Mouse (Mus musculus): ENCODE results near the gene Slc10a1. TPM values are rescaled to one million over a fixed set of nuclear protein-coding genes. Genes with fewer than 3 reads are reported as not detected.
"Not testable (repeated sequence)": the region's sequence is repeated elsewhere in the genome, so short reads cannot be mapped to it uniquely, and the experiment has no call there.

Slc10a1 gene
- polyA plus RNA-seq, 1 experiment from 2014 or later: 0.83 TPM

DNA sequence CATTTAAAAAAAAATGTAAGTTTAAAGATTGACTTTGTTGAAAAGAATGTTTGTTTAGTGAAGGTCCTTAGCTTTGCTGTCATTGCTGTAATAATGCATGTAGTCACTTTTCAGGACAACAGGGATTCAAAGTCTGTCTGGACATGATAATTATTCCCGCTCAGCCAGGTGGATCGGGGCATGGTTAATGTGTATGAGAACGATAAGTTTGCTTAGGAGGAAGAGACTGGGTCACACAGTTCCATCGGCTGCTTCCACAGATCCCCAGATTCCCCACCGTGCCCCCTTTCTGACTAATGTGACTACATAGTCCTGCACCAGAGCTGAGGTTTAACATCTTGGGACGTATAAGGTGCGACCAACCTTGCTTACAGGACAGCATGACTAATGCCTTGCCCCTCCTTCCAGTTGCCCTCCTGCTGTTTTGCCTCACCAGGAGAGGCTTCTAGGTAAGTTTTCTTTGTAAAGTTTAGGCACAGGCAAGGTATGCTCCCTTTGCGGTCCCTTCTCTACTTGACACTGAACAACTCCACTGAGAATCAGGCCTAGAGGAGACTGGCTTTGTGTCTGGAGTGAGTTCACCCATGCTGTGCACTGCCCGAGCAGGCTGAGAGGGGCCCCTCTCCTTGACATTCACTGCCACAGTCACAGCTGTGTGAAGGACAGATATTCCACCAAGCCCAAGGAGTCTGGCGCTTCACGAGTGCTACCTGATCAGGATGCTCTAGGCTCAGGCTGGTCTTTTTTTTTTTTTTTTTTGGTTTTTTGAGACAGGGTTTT, 2.3 kb downstream of the Slc10a1 start:
- no peaks in the 10 kb centered on the region for H3K27me3 ChIP-seq
- H3K4me3 ChIP-seq: no peak overlapping the region
- H3K4me1 ChIP-seq: no peaks in the 10 kb centered on the region
- H3K36me3 ChIP-seq: peaks cover 3% of the 10 kb centered on the region; the same call in 1 of the 2 replicates
- no peak for ATAC-seq (ENCODE audit: low FRiP score, low read depth)
- H3K4me2 ChIP-seq (replicated peaks): no peak overlapping the region
- H3K9ac ChIP-seq (replicated peaks): no peak overlapping the region
- WGBS: 82% methylated on average over 11 of the region's 11 CpGs
- no peak overlapping the region for H3K27ac ChIP-seq (replicated peaks)
- no peaks in the 10 kb centered on the region for H3K9me3 ChIP-seq

DNA sequence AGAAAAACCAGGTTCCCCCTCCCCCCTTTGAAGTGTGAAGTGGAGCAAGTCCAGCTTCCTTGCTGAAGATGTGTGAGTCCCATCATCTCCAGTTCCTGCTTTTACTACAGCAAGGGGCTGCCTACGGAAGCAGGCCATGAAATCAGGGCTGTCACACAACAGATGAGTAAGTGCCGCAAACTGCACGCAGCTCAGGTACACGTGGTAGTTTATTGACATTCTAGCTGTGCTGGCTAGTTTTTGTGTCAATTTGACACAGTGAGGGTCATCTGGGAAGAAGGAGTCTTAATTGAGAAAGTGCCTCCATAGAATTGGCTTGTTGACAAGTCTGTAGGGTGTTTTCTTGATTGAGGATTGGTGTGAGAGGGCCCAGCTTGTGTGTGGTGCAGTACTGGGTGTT, 5.9 kb downstream of the Slc10a1 start:
- WGBS: 86% methylated on average over 4 of the region's 4 CpGs

DNA sequence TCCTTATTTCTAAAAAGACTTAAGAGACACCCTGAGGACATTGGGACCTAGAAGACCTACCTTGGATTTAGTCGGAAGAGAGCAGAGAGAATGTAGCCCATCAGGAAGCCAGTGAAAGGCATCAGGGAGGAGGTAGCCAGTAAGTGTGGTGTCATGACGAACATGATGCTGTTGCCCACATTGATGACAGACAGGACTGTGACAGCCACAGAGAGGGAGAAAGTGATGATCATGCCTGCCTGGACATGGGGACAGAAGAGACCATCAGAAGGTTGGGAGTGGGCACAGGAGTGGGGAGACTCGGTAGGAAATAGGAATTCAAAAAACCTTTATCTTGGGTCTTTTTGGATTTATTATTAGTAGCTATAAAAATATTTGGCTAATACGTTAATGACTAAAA, 10.5 kb downstream of the Slc10a1 start:
- ATAC-seq (ENCODE audit: low FRiP score, low read depth): no peak
- 85% methylated on average over 4 of the region's 4 CpGs for WGBS
- peaks cover 67% of the 10 kb centered on the region for H3K36me3 ChIP-seq

More for the DNA sequence above, 5.9 kb downstream of the Slc10a1 start:
- Histone ChIP-seq H3K4me1 (no peaks in the 10 kb centered on the region), H3K27ac (replicated peaks) (no peak overlapping the region), H3K36me3 (peaks cover 24% of the 10 kb centered on the region), H3K4me3 (no peak overlapping the region), H3K4me2 (replicated peaks) (no peak overlapping the region), H3K9me3 (no peaks in the 10 kb centered on the region), H3K9ac (replicated peaks) (no peak overlapping the region), H3K27me3 (no peaks in the 10 kb centered on the region)
- ATAC-seq (ENCODE audit: low FRiP score, low read depth): no peak

DNA sequence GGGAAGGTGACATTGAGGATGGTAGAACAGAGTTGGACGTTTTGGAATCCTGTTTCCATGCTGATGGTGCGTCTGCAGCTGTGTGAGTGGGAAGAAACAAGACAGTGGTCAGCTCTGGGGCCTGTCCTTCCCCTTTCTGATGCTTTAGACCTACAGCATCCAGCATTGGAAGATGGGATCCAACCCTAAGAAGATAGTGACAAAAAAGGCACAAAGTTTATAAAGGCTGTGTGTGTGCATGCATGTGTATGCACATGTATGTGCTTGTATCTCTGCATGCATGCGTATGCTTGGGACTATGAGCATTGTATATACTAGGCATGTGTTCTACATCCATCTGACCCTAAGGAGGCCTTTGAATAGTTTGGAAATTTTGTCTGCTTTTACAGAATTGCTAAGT, 12.5 kb downstream of the Slc10a1 start:
- Histone ChIP-seq H3K9me3 (no peaks in the 10 kb centered on the region), H3K4me3 (no peak overlapping the region), H3K36me3 (peaks cover 83% of the 10 kb centered on the region), H3K9ac (replicated peaks) (no peak overlapping the region), H3K4me2 (replicated peaks) (no peak overlapping the region), H3K27me3 (no peaks in the 10 kb centered on the region), H3K4me1 (no peaks in the 10 kb centered on the region), H3K27ac (replicated peaks) (no peak overlapping the region)
- no peak for ATAC-seq (ENCODE audit: low FRiP score, low read depth)
- 89% methylated on average over 3 of the region's 3 CpGs for whole genome bisulfite sequencing

More for the DNA sequence above, 10.5 kb downstream of the Slc10a1 start:
- H3K27ac ChIP-seq (replicated peaks): no peak overlapping the region
- no peak overlapping the region for H3K4me2 ChIP-seq (replicated peaks)
- no peak overlapping the region for H3K9ac ChIP-seq (replicated peaks)
- H3K27me3 ChIP-seq: no peaks in the 10 kb centered on the region
- no peak overlapping the region for H3K4me3 ChIP-seq
- no peaks in the 10 kb centered on the region for H3K4me1 ChIP-seq
- H3K9me3 ChIP-seq: no peaks in the 10 kb centered on the region

DNA sequence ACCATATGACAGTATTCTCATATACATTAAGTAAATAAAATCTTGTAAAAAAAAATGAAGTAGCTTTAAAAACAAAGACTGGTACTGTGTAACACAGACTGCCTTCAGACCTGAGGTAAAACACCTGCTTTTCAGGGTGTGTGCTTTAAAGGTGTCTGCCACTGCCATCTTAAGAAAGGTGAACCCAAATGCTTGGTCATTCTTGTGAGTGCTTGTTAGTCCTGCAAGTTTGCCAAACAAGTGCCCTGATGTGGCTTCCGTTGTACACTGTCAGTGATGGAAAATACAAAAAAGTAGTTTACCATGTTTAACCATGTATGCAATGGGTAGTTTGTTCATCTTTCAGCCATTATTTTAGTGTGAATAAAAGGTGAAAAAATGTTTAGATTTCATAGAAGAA, 16.0 kb downstream of the Slc10a1 start:
- no peak for ATAC-seq (ENCODE audit: low FRiP score, low read depth)
- no peaks in the 10 kb centered on the region for H3K4me1 ChIP-seq
- no peak overlapping the region for H3K4me2 ChIP-seq (replicated peaks)
- 98% methylated on average over 1 of the region's 1 CpGs for WGBS
- H3K36me3 ChIP-seq: peaks cover 86% of the 10 kb centered on the region
- no peaks in the 10 kb centered on the region for H3K9me3 ChIP-seq
- no peak overlapping the region for H3K4me3 ChIP-seq
- H3K9ac ChIP-seq (replicated peaks): no peak overlapping the region
- H3K27me3 ChIP-seq: no peaks in the 10 kb centered on the region
- no peak overlapping the region for H3K27ac ChIP-seq (replicated peaks)

DNA sequence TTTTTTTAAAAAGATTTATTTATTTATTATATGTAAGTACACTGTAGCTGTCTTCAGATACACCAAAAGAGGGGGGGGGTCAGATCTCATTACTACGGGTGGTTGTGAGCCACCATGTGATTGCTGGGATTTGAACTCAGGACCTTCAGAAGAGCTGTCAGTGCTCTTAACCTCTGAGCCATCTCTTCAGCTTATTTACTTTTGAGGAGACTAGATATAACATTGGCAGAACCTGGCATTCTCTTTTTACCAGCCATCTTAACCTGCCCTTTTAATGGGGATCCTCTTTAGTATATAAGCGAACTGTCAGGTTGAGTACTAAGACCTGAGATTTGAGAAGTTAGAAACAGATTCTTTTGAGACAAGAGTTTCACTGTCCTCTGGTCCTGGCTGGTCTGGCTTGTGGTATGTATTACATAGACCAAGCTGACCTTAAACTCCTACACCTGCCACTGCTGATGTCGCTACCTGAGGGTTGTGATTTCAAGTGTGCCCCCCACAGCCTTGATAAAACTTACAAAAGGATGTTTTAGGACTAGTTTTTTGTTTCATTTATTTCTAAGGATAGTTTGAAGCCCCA, 16.8 kb downstream of the Slc10a1 start:
- peaks cover 5% of the 10 kb centered on the region for H3K4me1 ChIP-seq
- H3K27ac ChIP-seq (replicated peaks): no peak overlapping the region
- H3K36me3 ChIP-seq: peaks cover 86% of the 10 kb centered on the region
- no peak overlapping the region for H3K9ac ChIP-seq (replicated peaks)
- no peak overlapping the region for H3K4me3 ChIP-seq
- ATAC-seq (ENCODE audit: low FRiP score, low read depth): no peak
- WGBS: 92% methylated on average over 3 of the region's 3 CpGs
- H3K27me3 ChIP-seq: no peaks in the 10 kb centered on the region
- no peaks in the 10 kb centered on the region for H3K9me3 ChIP-seq
- H3K4me2 ChIP-seq (replicated peaks): no peak overlapping the region

DNA sequence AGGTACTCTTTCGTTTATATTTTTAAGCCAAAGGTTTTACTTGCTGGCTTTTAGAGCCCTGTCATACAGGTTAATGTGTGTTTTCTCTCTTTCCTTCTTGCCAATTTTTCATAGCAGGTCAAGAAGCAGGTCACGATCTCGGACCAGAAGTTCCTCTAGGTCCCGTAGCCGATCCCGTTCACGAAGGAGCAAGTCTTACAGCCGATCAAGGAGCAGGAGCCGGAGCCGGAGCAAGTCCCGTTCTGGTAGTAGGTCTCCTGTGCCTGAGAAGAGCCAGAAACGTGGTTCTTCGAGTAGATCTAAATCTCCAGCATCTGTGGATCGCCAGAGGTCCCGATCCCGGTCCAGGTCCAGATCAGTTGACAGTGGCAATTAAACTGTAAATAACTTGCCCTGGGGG, 18.9 kb downstream of the Slc10a1 start:
- H3K9me3 ChIP-seq; H3K4me2 ChIP-seq (replicated peaks); ATAC-seq (ENCODE audit: low FRiP score, low read depth); H3K27me3 ChIP-seq; H3K4me3 ChIP-seq; H3K9ac ChIP-seq (replicated peaks); H3K4me1 ChIP-seq; H3K27ac ChIP-seq (replicated peaks): not testable (repeated sequence)
- H3K36me3 ChIP-seq: peaks cover 66% of the 10 kb centered on the region
- 94% methylated on average over 16 of the region's 16 CpGs for WGBS

DNA sequence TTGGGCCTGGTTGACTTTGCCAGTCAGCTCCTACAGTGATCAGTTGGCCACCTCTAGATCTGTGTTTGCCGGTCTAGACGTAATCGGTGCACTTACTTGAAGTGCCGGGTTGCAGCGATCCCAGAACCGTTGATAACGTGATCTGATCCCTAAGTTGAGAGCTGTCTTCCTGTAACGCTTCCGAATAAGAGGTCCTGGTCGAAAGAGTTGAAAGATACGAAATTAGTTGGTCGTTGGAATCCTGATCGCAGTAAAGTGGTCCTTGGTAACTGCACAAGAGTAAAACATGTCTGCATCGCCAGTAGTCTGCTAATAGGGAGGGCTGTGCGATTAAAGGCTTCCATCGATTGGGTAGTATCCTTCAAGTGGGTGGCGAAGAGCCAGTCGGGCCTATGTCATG, 20.3 kb downstream of the Slc10a1 start:
- WGBS: 95% methylated on average over 18 of the region's 18 CpGs
- Histone ChIP-seq H3K9ac (replicated peaks) (no peak overlapping the region), H3K4me3 (no peak overlapping the region), H3K4me1 (peaks cover 10% of the 10 kb centered on the region), H3K9me3 (no peaks in the 10 kb centered on the region), H3K36me3 (peaks cover 54% of the 10 kb centered on the region), H3K27ac (replicated peaks) (no peak overlapping the region), H3K4me2 (replicated peaks) (no peak overlapping the region), H3K27me3 (no peaks in the 10 kb centered on the region)
- ATAC-seq (ENCODE audit: low FRiP score, low read depth): no peak

DNA sequence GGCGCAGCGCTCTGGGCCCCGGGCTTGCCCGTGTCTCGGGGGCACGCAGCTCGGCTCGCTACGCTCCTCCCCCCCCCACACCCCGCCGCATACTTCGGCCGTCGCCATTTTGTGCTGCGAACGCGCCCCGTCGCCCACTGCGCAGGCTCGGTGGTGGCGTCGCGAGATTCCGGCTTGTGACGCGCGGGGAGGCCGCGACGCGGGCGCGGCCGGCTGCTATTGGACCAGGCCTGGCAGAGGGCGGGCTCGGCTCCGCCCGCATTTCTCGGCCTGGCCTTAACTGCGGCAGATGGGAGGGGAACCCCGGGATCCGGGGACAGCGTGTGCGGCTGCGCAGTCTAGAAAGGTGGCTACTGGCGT, 22.5 kb downstream of the Slc10a1 start:
- peak overlapping the region; percentile 59 for H3K4me2 ChIP-seq (replicated peaks)
- peaks cover 33% of the 10 kb centered on the region for H3K36me3 ChIP-seq
- H3K9ac ChIP-seq (replicated peaks): peak overlapping the region; percentile 92
- ATAC-seq (ENCODE audit: low FRiP score, low read depth): peak; percentile 94
- H3K4me3 ChIP-seq: peak overlapping the region; percentile 98
- no peaks in the 10 kb centered on the region for H3K9me3 ChIP-seq
- peaks cover 10% of the 10 kb centered on the region for H3K4me1 ChIP-seq
- H3K27ac ChIP-seq (replicated peaks): peak overlapping the region; percentile 91
- no peaks in the 10 kb centered on the region for H3K27me3 ChIP-seq
- WGBS: under 1% methylated on average over 47 of the region's 47 CpGs

DNA sequence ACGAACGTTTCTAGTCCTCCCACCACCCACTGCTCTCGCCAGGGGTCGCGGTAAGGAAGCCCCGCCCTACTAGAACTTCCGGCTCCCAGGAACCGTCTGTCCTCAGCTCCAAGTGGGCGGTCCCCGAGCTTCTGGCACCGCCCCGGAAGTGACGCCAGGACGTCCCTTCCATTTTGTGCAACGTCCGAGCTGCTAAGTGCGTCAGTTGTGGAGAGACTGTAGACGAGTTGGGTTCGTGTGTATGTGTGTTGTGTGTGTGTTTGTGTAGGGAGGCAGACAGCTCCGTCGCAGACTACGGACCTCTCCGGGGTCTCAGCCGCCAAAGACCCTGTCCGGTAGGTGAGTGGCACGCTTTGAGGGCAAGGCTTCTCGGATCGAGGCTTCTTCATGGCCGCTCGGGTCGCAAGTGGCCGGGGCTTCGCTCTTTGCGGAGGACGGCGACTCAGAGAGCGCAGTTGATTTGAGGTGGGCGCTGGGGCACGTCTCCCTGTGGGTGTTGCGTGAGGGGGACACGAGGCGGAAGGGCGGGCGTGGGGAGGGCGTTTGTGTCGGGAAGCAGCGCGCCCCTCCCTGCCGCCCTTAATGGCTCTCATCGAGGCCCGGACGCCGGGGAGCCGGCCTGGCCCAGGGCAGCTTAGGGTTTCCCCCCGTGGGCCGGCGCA, 23.0 kb downstream of the Slc10a1 start, which contains the start of gene Srsf5:
Gene Srsf5, plus strand, starts transcription at position 171 of the 662 bp plus-strand sequence.
- peak within 1 kb of the TSS; percentile 92 for H3K9ac ChIP-seq (replicated peaks)
- peak within 1 kb of the TSS; percentile 59 for H3K4me2 ChIP-seq (replicated peaks)
- peaks cover 10% of the 10 kb centered on the region for H3K4me1 ChIP-seq
- peak within 1 kb of the TSS; percentile 91 for H3K27ac ChIP-seq (replicated peaks)
- H3K36me3 ChIP-seq: peaks cover 28% of the 10 kb centered on the region
- peak; percentile 90 for ATAC-seq (ENCODE audit: low FRiP score, low read depth)
- peak within 1 kb of the TSS; percentile 98 for H3K4me3 ChIP-seq
- WGBS: under 1% methylated on average over 54 of the region's 57 CpGs
- no peaks in the 10 kb centered on the region for H3K27me3 ChIP-seq
- H3K9me3 ChIP-seq: no peaks in the 10 kb centered on the region

DNA sequence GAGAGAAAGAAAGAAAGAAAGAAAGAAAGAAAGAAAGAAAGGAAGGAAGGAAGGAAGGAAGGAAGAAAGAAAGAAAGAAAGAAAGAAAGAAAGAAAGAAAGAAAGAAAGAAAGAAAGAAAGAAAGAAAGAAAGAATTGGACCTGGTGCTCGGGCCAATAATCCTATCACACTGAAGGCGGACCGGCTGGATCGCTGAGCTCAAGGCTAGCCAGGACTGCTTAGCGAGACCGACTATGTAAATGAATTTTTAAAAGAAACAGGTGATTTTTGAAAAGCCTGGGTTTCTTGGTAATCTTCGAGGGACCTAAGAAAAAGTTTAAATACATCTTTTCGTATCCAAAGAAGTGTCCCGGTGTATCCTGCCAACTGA, 23.6 kb downstream of the Slc10a1 start:
- 1% methylated on average over 9 of the region's 9 CpGs for WGBS
- not testable (repeated sequence) for H3K27me3 ChIP-seq; H3K4me1 ChIP-seq; H3K9me3 ChIP-seq; H3K9ac ChIP-seq (replicated peaks)
- Histone ChIP-seq H3K4me2 (replicated peaks) (peak overlapping the region; percentile 41), H3K4me3 (peak overlapping the region; percentile 98), H3K27ac (replicated peaks) (0 out of 2 replicates have a peak overlapping the region, but pooled peaks have one; percentile 21), H3K36me3 (peaks cover 28% of the 10 kb centered on the region)
- peak; percentile 45 for ATAC-seq (ENCODE audit: low FRiP score, low read depth)

DNA sequence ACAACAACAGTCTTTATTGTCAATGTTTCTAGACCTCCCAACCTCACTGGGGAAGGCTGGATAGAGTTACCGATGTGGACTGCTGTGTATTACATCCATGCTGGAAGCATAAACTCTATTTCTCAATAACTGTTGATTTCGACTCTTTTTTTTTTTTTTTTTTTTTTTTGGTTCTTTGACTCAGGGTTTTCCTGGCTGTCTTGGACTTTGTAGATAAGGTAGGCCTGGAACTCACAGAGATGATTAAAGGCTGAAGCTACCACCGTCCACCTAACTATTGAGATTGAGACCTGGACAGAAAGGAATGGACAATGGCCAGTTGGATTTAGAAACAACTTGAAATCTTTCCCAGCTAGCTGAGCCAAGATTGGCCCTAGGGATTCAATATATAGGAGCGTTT, 24.3 kb downstream of the Slc10a1 start:
- ATAC-seq (ENCODE audit: low FRiP score, low read depth): no peak
- Histone ChIP-seq H3K36me3 (peaks cover 22% of the 10 kb centered on the region), H3K4me2 (replicated peaks) (no peak overlapping the region), H3K4me1 (peaks cover 10% of the 10 kb centered on the region), H3K27ac (replicated peaks) (no peak overlapping the region), H3K27me3 (no peaks in the 10 kb centered on the region), H3K4me3 (no peak overlapping the region), H3K9ac (replicated peaks) (no peak overlapping the region), H3K9me3 (no peaks in the 10 kb centered on the region)
- WGBS: 96% methylated on average over 4 of the region's 4 CpGs

Data from midbrain, embryonic 12.5 days (tissue).